Mouse (Mus musculus) 3134 (cell line): ENCODE data around the gene Abcf1.
"Not testable (repeated sequence)": the region's sequence is repeated elsewhere in the genome, so short reads cannot be mapped to it uniquely, and the experiment has no call there.

ENCODE experiments used
- DNase-seq: peaks from one replicate; pipeline ENCODE4 v3.0.0-alpha.2; 2011; ENCODE audit warnings: low spot score; ENCODE audit not compliant: insufficient read length; ENCODE audit errors: extremely low read depth

The Abcf1 gene

DNA sequence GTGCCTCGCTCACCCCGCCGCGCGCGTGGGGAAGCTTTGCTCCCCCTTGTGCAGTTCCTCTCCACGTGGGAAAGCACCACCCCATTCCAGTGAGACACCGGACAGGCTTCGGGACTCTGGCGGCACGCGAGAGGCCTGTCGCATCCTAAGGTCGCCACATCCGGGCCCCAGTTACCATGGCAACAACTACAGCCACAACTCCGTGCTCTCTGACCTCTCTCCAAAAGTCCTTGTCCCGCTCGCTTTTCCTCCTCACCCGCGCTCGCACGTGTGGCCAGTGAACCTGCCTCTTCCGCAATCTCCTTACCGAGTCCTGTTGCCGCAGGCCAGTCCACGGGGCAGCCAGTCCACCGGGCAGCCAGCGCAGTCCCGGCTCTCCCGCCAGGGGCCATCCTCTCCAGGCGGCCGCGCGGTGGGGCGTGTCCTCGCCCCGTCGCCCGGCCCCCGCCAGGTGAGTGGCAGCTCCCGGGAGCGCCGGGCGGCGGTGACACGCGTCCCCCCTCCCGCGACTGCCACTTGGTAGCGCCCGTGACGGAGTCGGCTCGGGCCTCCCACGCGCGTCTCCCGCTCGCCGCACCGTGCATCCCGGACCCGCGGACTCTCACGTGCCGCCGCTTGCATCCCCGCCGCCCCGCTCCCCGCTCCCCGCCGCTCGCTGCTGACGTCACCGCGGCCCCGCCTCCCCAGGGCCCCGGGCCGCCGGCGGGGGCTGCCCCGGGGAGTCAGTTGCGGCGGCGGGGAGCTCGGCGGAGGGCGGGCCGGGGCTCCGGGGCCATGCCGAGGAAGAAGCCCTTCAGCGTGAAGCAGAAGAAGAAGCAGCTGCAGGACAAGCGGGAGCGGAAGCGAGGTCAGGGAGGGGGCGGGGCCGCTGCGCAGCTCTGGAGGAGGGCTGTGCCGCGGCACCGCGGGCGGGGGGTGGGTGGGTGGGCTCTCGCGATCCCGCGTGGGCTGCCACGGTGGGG is 10.1 kb upstream of the Abcf1 start, which contains the start of the genes Gnl1 and Prr3:
TSS of gene Gnl1 (plus strand) at position 451 of the 962 bp plus-strand sequence.
TSS of gene Prr3 (minus strand) at position 836 of the 962 bp plus-strand sequence.
- DNase-seq = peak; percentile 96

DNA sequence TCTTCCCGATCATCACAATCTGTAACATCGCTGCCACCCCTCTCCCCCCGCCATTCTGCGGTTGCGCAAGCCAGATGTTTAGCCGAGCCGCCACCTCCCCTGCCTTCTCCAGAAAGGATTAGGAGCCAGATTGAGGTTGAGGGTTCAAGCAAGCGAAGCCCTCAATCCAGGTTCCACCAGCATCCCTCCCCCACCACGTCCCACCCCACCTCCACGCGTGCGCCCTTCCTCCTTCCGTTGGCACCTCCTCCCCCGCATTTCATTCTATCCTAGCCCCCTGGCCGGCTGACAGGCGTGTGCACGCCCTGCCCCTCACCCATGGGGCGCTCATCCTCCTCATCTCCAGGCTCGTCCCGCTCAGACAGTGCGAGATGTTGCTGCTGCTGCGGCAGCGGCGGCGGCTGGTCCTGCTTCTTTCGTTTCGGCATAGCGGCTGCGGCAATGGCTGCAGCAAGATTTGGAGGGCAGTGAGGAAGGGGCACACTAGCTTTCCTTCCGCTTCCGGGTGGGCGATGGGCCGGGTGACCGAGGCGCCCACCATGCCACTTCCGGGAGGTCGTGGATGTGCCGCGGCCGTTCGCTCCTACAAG is 9.3 kb upstream of the Abcf1 start:
- DNase-seq = no peak

DNA sequence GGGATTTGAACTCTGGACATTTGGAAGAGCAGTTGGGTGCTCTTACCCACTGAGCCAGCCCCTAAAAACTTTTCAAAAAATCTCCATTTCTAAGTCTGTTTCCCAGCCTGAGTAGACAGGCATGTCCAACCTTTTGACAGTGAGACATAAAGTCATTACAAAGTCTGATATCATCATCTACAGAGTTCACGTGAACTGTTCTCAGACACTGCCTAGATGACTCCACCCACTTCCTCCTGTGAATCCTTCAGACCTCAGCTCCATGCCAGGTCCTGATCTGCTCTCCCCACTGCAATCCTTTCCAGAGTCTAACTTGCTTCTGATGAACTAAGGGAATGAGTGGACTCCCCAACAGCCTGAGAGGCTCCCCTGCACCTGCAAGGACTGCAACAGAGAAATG is 2.6 kb upstream of the Abcf1 start:
- no peak for DNase-seq

DNA sequence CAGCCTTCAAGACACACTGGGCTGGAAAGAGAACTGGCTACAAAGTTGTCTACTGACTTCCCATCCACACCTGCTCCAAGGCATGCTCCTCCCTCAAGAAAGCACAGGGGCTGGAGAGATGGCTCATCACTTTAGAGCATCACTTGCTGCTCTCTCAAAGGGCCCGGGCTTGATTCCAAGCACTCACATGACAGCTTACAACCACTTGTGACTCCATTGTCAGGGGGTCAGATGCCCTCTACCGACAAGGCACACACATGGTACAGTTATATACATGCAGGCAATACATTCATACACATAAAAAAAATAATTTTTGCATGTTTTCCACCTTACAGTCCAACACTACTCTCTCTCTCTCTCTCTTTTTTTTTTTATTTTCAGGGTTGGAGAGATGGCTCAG is 1.9 kb downstream of the Abcf1 start:
- no peak for DNase-seq

DNA sequence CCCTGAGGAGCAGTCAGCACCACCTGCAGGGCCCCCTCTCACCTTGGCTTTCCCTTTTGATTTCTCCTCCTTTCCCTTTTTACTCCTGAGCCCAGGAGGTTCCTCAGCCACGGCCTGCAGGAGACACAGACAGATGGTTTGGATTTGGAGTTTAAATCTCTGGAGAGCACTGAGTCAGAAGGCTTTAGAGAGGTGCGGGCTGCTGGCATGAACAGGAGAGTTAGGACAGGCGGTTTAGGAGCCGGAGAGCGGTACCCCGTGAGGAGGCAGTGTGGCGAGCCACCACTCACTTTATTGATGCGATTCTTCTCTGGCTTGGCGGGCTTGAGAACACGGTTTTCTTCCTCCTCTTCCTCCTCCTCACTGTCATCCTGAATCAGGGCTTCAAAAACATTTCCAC is 6.3 kb downstream of the Abcf1 start:
- DNase-seq = no peak

DNA sequence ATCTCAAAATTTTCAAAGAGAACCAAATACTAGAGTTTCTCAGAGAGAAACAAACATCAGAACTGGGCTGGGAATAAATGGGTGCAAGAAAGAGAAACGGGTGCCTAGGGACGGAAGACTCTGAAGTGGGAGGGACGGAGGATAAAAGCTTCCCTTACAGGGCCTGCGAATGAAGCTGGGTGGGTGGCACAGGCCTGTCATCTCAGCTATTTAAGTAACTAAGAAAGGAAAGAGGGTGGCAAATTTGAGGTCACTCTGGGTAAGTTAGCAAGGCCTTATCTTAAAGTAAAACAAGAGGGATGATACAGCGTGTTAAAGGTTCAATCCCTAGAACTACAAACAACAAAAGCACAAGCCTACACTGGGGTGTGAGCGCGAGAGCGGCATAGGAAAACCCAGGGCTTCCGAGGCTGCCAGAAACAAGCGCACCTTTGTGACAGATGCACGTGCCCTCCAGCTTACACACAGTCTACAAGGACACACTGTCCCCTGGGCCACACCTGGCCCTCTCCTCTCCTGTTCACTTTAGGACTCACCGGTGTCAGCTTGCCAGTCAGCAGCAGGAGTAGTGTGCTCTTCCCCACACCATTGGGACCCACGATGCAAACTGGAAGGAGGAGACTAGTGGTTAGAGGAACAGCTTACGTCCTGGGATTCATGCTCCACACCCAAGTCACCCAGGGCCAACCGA is 10.9 kb downstream of the Abcf1 start:
- DNase-seq = no peak

DNA sequence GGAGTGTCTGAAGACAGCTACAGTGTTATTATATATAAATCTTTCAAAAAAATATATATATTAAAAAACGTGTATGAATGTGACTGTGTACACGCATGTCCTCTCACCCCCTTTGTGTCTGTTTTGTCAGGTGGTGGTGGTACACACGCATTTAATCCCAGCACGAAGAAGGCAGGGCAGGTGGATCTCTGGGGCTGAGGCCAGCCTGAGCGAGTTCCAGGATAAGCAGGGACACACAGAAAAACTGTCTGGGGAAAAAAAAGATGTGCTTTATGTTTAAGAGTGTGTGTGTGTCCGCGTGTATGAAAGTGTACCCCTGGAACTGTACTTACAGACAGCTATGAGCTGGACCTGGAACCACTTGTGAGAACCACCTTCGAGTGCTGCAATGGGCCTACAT is 14.9 kb downstream of the Abcf1 start:
- no peak for DNase-seq

DNA sequence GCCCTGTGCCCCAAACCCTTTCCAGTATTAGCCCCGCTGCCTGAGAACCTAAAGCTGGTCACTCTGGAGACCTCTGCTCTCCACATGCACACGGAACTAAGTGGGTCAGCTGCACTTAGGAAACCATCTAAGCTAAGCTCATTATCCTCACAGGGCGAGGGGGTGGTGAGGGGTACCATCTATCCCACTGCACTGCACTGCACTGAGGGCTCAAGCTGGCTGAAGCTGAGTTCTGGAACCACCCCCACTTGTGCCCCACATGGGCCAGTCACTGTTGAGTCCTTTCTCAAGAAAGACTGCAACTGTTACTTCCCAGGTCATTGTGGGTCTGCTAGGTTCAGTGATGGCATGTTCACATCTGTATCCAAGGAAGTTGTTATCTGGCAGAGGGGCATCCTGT is 17.0 kb downstream of the Abcf1 start:
- not testable (repeated sequence) for DNase-seq

DNA sequence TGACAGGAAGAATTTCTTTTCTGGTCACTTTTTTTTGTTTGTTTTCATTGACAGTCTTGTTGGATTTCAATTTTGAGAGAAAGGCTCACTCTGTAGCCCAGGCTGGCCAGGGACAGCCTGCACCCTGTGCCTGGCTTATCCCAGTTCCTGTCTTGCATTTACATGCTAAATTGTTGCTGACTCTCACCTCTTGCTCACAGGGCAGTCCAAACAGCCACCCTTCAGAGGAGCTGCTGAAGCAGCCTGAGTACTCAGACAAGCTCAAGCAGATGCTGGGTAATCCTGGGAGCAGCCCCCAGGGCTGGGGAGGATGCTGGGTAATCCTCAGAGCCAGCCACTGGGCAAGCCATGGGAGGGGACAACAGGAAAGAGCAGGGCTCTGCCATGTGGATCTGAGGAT is 18.6 kb downstream of the Abcf1 start:
- DNase-seq = not testable (repeated sequence)

DNA sequence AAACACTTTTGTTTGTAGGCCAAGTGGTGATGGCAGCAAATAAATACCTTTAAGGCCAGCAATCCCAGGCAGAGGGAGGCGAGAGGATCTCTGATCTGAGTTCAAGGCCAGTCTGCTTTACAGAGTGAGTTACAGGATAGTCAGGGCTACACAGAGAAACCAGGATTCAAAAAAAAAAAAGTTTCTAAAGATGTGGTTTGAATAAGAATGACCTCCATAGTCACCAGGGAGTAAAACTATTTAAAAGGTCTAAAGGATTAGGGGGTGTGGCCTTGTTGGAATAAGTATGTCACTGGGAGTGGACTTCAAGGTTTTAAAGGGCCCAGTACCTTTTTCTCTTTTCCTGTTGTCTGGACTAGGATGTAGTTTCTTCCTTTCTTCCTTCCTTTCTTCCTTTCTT is 29.6 kb downstream of the Abcf1 start:
- no peak for DNase-seq

DNA sequence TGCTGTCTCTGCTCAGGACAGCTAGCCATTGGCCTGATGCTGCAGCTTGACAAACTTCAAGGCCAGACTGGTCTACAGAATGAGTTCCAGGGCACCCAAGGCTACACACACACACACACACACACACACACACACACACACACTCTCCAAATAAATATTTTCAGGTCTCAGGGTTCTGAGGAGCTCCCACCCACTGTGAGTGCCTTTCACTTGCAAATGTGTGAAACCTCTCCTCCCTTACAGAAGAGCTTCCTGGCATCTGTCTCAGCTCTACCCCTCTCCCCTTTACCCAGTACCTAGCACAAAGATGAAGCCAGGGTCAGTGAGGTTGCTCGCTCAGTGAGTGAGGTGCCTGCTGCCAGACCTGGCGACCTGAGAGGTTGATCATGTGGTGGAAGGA is 30.5 kb downstream of the Abcf1 start:
- no peak for DNase-seq

DNA sequence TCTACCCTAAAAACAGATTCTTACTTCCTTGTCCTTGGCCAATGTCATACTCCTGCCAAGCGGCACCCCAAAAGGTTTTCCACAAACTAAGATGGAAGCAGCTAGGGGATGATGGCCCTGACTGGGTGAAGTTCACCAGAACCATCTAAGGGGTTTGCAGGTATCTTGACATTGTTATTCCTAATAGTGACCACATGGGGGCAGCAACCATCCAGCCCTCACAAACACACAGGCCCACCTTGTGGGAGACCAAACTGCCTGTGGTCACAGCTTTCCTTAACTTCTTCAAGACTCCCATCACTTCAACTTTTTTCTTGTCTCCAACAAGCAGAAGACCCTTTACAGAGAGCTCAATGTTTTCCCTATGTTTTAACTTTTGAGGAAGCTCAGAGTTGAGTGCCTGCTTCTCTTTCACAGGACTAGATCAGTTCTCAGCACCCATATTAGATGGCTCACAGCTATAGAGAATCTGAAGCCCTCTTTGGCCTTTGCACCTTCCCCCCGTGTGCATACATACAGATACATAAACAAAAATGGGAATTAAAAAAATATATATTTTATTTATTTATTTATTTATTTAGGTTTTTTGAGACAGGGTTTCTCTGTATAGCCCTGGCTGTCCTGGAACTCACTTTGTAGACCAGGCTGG is 31.7 kb downstream of the Abcf1 start:
- DNase-seq = no peak

DNA sequence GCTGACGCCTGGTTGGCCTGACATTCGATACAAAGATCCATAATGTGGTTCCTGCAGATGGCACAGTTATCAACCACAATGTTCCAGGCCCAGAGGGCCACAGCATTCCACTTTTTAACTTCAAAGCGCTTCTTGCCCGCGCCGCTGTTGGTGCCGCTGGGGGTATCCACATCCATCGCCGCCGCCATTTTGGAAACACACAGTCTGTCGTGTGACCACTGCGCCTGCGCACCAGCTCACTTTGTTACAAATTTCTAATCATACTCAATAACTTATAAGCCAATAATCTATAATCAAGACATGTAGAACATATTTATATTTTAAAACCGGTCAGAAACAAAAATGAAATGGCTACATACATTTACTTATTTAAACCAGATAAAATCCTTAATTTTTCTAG is 33.8 kb downstream of the Abcf1 start:
- DNase-seq = not testable (repeated sequence)

DNA sequence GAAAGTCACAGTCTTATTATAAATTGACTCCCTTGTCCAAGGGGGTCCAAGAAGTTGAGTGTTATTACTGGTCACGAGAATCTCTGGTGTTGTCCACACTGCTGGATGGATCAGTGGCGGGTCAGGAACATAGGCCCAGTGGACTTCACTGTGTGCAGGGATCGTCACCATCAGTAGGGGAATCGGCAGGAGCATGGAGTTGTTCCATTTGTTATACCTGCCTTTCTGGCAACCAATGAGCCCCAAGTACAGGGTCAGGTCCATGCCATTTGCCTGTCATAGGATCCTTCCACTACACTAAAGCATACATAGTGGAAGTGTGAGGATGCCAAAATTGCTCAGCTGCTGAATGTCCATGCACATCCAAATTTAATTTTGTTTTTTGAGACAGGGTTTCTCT is 37.0 kb downstream of the Abcf1 start:
- no peak for DNase-seq

DNA sequence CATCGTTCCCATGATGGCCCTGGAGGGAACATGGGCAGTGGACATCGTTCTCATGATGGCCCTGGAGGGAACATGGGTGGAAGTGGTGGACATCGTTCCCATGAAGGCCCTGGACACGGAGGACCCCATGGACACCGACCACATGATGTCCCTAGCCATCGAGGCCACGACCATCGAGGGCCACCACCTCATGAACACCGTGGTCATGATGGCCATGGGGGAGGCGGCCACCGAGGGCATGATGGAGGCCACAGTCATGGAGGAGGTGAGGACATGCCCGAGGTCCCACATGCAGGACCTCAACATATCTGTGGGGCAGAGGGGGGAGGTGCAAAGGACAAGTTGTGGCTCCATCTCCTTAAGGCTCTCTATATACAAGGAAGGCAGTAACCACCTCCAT is 38.9 kb downstream of the Abcf1 start:
- no peak for DNase-seq

DNA sequence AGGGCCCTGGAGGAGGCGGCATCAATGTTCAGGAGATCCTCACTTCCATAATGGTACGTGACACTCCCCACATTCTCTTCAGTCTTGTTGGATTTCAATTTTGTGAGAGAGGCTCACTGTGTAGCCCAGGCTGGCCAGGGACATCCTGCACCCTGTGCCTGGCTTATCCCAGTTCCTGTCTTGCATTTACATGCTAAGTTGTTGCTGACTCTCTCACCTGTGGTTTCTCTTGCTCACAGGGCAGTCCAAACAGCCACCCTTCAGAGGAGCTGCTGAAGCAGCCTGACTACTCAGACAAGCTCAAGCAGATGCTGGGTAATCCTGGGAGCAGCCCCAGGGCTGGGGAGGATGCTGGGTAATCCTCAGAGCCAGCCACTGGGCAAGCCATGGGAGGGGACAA is 40.0 kb downstream of the Abcf1 start:
- no peak for DNase-seq

DNA sequence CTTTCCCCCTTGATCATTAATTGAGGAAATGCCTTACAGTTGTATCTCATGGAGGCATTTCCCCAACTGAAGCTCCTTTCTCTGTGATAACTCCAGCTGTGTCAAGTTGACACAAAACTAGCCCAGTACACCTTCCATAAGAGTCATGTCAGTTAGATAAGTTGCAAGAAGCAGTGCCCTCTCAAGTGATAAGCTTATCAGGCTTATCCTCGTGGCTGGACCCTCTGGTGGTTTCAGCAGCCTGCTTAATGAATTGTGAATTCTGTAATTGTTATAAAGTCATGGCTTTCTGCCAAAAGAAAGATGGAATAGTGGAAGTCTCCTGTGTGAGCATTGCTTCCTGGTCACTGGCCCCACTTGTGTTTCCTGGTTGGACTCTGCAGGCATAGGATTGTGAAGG is 42.1 kb downstream of the Abcf1 start:
- no peak for DNase-seq

DNA sequence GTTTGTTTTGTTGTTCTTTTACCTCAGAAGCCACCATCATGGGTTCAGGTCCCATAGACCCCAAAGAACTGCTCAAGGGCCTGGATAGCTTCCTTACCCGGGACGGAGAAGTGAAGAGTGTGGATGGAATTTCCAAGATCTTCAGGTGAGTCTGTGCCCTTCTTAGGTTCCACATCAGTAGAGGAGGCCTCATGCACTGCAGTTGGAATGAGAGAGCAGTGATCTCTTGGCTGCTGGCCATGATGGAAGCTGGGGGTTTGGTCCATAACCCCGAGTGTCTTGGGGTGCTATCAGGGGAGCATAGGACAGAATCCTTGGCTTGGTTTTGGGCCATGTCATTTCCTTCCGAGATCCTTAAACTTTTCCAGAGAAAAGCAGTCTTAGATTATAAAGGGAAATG is 46.3 kb downstream of the Abcf1 start:
- DNase-seq = no peak

DNA sequence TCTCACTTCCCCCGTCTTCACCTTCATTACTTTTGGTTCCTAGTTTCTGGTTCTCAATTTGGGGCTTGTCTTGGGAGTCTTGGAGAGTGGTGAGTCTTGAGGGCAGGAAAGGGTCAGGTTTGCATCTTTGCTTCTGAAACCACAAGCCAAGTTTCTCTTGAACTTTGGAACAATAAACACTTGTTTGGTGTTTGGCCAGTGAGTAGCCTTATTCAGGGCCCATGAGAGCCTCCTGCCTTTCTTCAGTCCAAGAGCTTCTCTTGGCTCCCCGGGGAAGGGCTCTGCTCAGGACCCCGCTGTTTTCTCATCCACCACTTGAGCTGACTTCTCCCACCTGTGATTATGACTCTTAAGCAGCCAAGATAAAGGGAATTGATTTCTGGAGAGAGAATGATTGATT is 47.0 kb downstream of the Abcf1 start:
- no peak for DNase-seq

DNA sequence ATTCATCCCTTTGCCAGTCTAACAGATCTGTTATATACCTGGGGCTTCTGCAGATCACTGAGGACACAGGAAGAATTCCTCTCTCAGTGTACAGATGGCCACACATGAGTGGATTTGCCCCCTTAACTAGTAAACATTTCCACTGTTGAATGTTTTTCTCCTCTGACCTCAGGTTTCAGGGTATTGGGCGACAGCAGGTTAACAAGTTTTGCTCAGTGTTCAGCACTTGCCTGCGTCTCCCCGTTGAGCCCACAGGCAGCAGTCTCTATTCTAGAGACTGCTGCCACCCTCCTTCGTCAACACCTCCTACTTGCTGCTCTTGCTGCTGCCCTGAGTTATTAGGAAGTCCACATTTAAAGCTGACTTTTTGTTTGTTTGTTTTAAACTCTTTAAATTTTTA is 47.9 kb downstream of the Abcf1 start:
- no peak for DNase-seq
